Mouse (Mus musculus) stomach, postnatal 0 days (tissue): ENCODE measurements around the gene Satb2. TPM values are rescaled to one million over a fixed set of nuclear protein-coding genes. Genes with fewer than 3 reads are reported as not detected.

Experiments used
- ATAC-seq: fragments of 200-750 bp; cut with Nextera tagmentation; 2 replicates; pipeline ENCODE4 v1.8.0; 2017; ENCODE audit not compliant: low FRiP score, low TSS enrichment
- DNase-seq: peaks from one replicate; pipeline ENCODE4 v3.0.0-alpha.2; 2016; ENCODE audit warnings: low spot score
- H3K27ac ChIP-seq: fragments of 300-500 bp; sonication (generic); replicated peaks from 2 replicates; pipeline ENCODE4 v1.5.1; 2014; ENCODE audit warnings: mild to moderate bottlenecking, control low read depth
- H3K27me3 ChIP-seq: fragments of 300-500 bp; sonication (generic); 2 replicates; pipeline ENCODE4 v1.6.1; 2014; ENCODE audit warnings: low read length; ENCODE audit not compliant: control insufficient read depth, insufficient read depth
- H3K36me3 ChIP-seq: fragments of 300-500 bp; sonication (generic); 2 replicates; pipeline ENCODE4 v1.6.1; 2014; ENCODE audit warnings: low read length, mixed read lengths; ENCODE audit not compliant: control insufficient read depth, insufficient read depth
- H3K4me1 ChIP-seq: fragments of 300-500 bp; sonication (generic); replicated peaks from 2 replicates; pipeline ENCODE4 v1.6.1; 2014; ENCODE audit warnings: antibody characterized with exemption; ENCODE audit not compliant: control insufficient read depth, insufficient read depth
- H3K4me2 ChIP-seq: fragments of 300-500 bp; sonication (generic); replicated peaks from 2 replicates; pipeline ENCODE4 v1.6.1; 2014; ENCODE audit warnings: low read depth, mild to moderate bottlenecking, control low read depth, moderate library complexity
- H3K4me3 ChIP-seq: fragments of 300-500 bp; sonication (generic); 2 replicates; pipeline ENCODE4 v1.5.1; 2014; ENCODE audit warnings: low read depth, low read length, control low read depth
- H3K9ac ChIP-seq: fragments of 300-500 bp; sonication (generic); 2 replicates; pipeline ENCODE4 v1.6.1; 2014; ENCODE audit warnings: mild to moderate bottlenecking, low read length, control low read depth, mixed read lengths
- H3K9me3 ChIP-seq: fragments of 300-500 bp; sonication (generic); 2 replicates; pipeline ENCODE4 v1.6.1; 2016; ENCODE audit warnings: low read length; ENCODE audit not compliant: control insufficient read depth
- CTCF ChIP-seq: IDR thresholded peaks from 2 replicates; pipeline ENCODE4 v1.5.1; 2016; ENCODE audit warnings: antibody characterized with exemption, low read depth, mild to moderate bottlenecking, moderate library complexity
- EP300 ChIP-seq: optimal IDR thresholded peaks from 2 replicates; pipeline ENCODE3; 2016; ENCODE audit warnings: antibody characterized with exemption
- WGBS: fragments of 180-500 bp; shearing (Covaris S2); extraction: QIAGEN DNeasy Blood & Tissue Kit; methylation state at CpG from one replicate; pipeline ENCODE4 v1.1.7; 2014; 5-methylcytosine and 5-hydroxymethylcytosine counted together
- polyA plus RNA-seq: library from polyadenylated mRNA; unstranded; fragments of >200 nt; fragmentation: Nextera tagmentation; extraction: Ambion mirVana; gene quantifications from 2 replicates; pipeline ENCODE4 v1.2.1, GENCODE M21; 2015

The Satb2 gene
- polyA plus RNA-seq, 1 experiment from 2014 or later, result 0.17 TPM

- under 1% methylated on average over 71 of the region's 83 CpGs for WGBS
- H3K27ac ChIP-seq, result 0 out of 2 replicates have a peak overlapping the region, but pooled peaks have one; percentile 18
Observed at GRCm38 (mm10) chr1:56972251-56972949, 6.0 kb downstream of the Satb2 start.

GRCm38 (mm10) chr1:56971942-56972250 lies 6.6 kb downstream of the Satb2 start:
- WGBS, result 3% methylated on average over 23 of the region's 23 CpGs

More at GRCm38 (mm10) chr1:56972251-56972949, 6.0 kb downstream of the Satb2 start:
- ATAC-seq (peak; percentile 75), DNase-seq (peak; percentile 63)
- Histone ChIP-seq H3K4me3 (peak overlapping the region; percentile 67), H3K9ac (peak overlapping the region; percentile 66), H3K4me2 (peak overlapping the region; percentile 100), H3K9me3 (no peaks in the 10 kb centered on the region), H3K27me3 (peaks cover 24% of the 10 kb centered on the region; the same call in 1 of the 2 replicates), H3K36me3 (no peaks in the 10 kb centered on the region), H3K4me1 (0 out of 2 replicates have a peak, but pooled peaks cover 3% of the 10 kb centered on the region)
- TF ChIP-seq CTCF, result no peak

GRCm38 (mm10) chr1:56971441-56971861 lies 7.0 kb downstream of the Satb2 start:
- Histone ChIP-seq H3K36me3 (no peaks in the 10 kb centered on the region), H3K4me3 (peak overlapping the region; percentile 67), H3K9me3 (no peaks in the 10 kb centered on the region), H3K4me1 (0 out of 2 replicates have a peak, but pooled peaks cover 3% of the 10 kb centered on the region), H3K27me3 (peaks cover 18% of the 10 kb centered on the region; the same call in 1 of the 2 replicates), H3K9ac (0 out of 2 replicates have a peak overlapping the region, but pooled peaks have one; percentile 2), H3K27ac (no peak overlapping the region), H3K4me2 (peak overlapping the region; percentile 100)
- DNase-seq (no peak), ATAC-seq (no peak)
- WGBS, result 0% methylated on average over 28 of the region's 29 CpGs
- no peak for TF ChIP-seq EP300
- TF ChIP-seq CTCF, result no peak

More at GRCm38 (mm10) chr1:56971942-56972250, 6.6 kb downstream of the Satb2 start:
- Histone ChIP-seq H3K27me3 (peaks cover 19% of the 10 kb centered on the region; the same call in 1 of the 2 replicates), H3K9me3 (no peaks in the 10 kb centered on the region), H3K4me2 (peak overlapping the region; percentile 100), H3K4me1 (0 out of 2 replicates have a peak, but pooled peaks cover 3% of the 10 kb centered on the region), H3K4me3 (peak overlapping the region; percentile 67), H3K36me3 (no peaks in the 10 kb centered on the region), H3K9ac (peak overlapping the region; percentile 66), H3K27ac (no peak overlapping the region)
- DNase-seq (no peak), ATAC-seq (no peak)
- TF ChIP-seq EP300, result no peak
- no peak for TF ChIP-seq CTCF

GRCm38 (mm10) chr1:56970740-56971141 lies 7.7 kb downstream of the Satb2 start:
- Histone ChIP-seq H3K27me3 (peaks cover 18% of the 10 kb centered on the region; the same call in 1 of the 2 replicates), H3K36me3 (no peaks in the 10 kb centered on the region), H3K4me3 (peak overlapping the region; percentile 67), H3K9me3 (no peaks in the 10 kb centered on the region), H3K4me1 (0 out of 2 replicates have a peak, but pooled peaks cover 3% of the 10 kb centered on the region), H3K27ac (no peak overlapping the region), H3K4me2 (peak overlapping the region; percentile 100), H3K9ac (no peak overlapping the region)
- no peak for DNase-seq
- TF ChIP-seq EP300 (no peak), CTCF (no peak)
- WGBS, result 1% methylated on average over 27 of the region's 27 CpGs
- ATAC-seq, result no peak

GRCm38 (mm10) chr1:56969364-56970360 lies 8.8 kb downstream of the Satb2 start:
- DNase-seq, result peak; percentile 57
- Histone ChIP-seq H3K4me1 (0 out of 2 replicates have a peak, but pooled peaks cover 3% of the 10 kb centered on the region), H3K4me3 (peak overlapping the region; percentile 22), H3K9me3 (no peaks in the 10 kb centered on the region), H3K27me3 (peaks cover 16% of the 10 kb centered on the region; the same call in 1 of the 2 replicates), H3K36me3 (no peaks in the 10 kb centered on the region), H3K9ac (no peak overlapping the region), H3K4me2 (peak overlapping the region; percentile 41), H3K27ac (no peak overlapping the region)
- TF ChIP-seq EP300 (no peak), CTCF (no peak)
- WGBS, result 5% methylated on average over 46 of the region's 47 CpGs
- 0 out of 2 replicates have a peak, but pooled peaks have one; percentile 11 for ATAC-seq
